Mouse (Mus musculus): ENCODE results near the gene Rnd2.
A peak's percentile ranks its signal among the peaks of the same experiment; 100 is the strongest.
"Not testable (repeated sequence)": the region's sequence is repeated elsewhere in the genome, so short reads cannot be mapped to it uniquely, and the experiment has no call there.

Gene Rnd2

GRCm38 (mm10) chr11:101464211-101465100 is at the start of gene Rnd2:
Gene Rnd2 (plus strand): TSS chr11:101464999.
- peak; percentile 62 for DNase-seq (ENCODE audit: low read depth, low spot score)

- DNase-seq (ENCODE audit: low read depth, low spot score), result peak; percentile 90
These were observed 49.5 kb upstream of the Rnd2 start for GRCm38 (mm10) chr11:101415306-101415705.

GRCm38 (mm10) chr11:101416433-101417100 is 48.2 kb upstream of the Rnd2 start:
- DNase-seq (ENCODE audit: low read depth, low spot score), result peak; percentile 84

DNA sequence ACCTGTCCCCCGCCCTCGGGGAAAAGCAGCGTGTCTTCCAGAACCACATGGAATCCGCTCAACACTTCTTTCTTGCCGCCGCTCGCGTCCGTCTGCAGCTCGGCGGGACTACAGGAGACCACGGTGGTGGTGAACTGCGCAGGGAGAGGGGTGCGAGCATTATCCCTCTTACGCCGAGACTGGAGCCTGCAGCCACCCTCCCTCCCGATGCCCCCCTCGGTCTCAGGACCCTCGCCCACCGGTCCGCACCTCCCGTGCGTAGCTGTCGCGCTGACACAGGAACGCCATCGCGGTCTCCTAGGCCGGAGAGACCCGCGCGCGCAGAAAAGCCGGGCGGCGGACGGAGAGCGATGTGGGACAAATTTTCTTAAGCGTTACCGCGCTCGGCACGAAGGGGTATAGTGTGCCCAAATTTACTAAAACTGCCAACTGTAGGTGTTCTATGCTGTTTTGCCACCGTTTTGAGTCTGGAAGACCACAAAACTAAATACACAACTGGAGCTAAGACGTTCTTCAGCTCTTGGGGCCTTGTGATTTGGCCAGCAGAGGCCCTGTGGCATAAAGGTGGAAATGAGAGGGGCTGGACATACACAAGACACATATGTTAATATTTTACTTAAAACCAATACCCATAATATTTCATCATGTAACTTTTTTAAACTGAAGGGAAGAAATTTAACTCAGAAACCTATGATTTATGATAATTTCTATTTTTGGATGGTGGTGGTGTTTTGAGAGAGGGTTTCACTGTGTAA is 47.5 kb upstream of the Rnd2 start, which contains the start of gene Aarsd1:
Aarsd1 (minus strand) TSS at position 515 of the 755 bp plus-strand sequence.
- DNase-seq (ENCODE audit: low read depth, low spot score), result peak; percentile 77

DNA sequence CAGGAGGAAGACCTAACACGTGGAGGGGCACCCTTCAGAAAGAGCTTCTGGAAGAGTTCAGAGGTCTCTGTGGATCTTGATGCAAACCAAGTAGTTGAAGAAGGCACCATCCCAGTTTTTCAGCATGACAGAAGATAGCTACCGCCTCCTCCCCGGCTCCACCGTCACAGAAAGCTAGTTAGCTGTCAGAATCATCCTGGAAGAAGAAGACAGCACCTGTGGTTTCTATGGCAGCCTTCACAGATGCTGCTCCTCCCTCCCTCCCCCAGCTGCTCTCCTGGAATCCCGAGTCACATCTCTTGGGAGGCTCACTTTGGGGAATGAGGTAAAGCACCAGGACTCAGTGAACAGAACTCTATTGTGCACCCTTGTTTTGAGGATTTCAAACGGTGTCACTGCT is 45.8 kb upstream of the Rnd2 start:
- no peak for DNase-seq (ENCODE audit: low read depth, low spot score)

DNA sequence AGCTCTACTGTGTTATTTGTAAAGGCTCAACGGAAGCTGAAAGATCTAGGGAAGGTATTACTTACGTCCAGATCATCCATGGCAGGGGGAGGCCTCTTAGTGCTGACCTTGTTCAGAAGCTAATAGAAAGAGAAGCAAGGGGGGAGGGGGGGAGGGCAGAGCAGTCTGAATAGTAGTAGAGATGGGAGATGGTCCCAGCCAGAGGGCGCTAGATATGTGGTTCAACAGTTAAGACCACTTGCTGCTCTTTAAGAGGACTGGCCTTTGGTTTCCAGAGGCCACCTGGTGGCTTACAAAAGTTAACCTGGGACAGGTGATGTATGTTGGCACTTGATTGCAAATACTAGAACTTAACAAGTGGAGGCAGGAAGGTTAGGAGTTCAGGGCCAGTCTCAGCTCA is 45.2 kb upstream of the Rnd2 start:
- no peak for DNase-seq (ENCODE audit: low read depth, low spot score)

DNA sequence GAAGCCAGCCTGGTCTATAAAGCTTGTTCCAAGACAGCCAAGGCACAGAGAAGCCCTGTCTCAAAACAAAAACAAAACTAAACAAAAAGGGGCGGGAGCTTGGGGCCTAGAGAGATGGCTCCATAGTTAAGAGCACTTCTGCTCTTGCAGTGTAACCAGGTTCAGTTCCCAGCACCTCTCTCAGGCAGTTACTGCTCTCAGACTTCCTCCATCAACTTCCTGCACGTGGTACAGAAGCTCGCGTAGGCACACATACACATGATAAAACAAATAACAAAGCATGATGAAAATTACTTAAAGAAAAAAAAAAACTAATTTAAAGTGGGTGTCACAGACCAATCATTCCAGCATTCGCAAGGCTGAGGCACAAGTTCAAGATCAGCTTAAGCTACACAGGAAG is 44.7 kb upstream of the Rnd2 start:
- DNase-seq (ENCODE audit: low read depth, low spot score), result no peak

- no peak for DNase-seq (ENCODE audit: low read depth, low spot score)
These were observed 40.5 kb upstream of the Rnd2 start, which contains the start of gene Gm27029 for GRCm38 (mm10) chr11:101424105-101424851. Gene Gm27029 (minus strand): TSS chr11:101424796.

- peak; percentile 98 for DNase-seq (ENCODE audit: low read depth, low spot score)
These were observed 39.6 kb upstream of the Rnd2 start, which contains the start of the genes Rundc1 and Ptges3l for GRCm38 (mm10) chr11:101424925-101425813. Gene Rundc1 (plus strand): TSS chr11:101425085. Gene Ptges3l (minus strand): TSS chr11:101425333.

DNA sequence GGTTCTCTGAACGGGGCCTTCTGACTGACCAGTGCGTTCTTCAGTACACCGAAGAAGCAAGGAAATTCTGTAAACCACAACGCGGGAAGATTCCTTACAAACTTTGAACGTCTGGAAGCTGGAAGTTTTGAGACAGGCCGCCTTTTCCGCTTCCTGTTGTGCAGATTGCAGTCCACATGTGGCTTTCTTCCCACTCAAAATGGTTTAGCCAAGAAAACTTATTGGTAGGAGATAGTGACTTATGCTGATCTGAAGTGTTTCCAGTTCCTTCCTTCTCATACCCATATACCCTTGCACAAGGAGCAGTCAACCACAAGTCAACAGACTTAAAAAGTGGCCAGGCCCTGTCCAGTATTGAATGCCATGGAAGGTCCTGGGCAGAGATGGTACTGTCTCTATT is 38.6 kb upstream of the Rnd2 start:
- no peak for DNase-seq (ENCODE audit: low read depth, low spot score)

DNA sequence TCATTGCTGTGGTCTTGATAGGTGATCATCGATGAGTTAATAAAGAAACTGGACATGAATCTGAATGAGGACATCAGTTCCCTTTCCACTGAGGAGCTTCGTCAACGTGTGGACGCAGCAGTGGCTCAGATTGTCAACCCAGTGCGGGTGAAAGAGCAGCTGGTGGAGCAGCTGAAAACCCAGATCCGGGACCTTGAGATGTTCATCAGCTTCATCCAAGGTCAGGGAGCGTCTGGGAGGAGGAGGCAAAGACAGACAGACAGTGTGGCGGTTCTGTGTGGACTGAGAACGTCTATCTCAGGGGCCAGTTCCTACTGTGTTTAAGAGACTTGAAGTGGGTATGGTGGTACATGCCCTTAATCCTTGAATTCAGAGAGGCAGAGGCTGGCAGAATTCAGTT is 33.5 kb upstream of the Rnd2 start:
- no peak for DNase-seq (ENCODE audit: low read depth, low spot score)

DNA sequence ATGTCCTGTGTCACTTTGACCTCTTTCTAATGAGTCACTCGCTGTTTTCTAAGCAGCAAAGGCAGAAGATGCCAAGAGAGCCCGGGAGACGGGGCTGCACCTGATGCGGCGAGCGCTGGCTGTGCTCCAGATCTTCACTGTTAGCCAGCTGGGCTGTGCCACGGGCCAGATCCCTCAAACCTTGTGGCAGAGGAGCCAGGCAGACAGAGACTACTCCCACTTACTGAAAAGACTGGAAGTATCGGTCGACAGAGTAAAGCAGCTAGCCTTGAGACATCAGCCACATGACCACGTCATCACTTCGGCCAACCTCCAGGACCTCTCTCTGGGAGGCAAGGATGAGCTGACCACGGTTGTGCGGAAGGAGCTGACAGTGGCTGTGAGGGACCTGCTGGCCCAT is 31.4 kb upstream of the Rnd2 start:
- DNase-seq (ENCODE audit: low read depth, low spot score), result no peak

DNA sequence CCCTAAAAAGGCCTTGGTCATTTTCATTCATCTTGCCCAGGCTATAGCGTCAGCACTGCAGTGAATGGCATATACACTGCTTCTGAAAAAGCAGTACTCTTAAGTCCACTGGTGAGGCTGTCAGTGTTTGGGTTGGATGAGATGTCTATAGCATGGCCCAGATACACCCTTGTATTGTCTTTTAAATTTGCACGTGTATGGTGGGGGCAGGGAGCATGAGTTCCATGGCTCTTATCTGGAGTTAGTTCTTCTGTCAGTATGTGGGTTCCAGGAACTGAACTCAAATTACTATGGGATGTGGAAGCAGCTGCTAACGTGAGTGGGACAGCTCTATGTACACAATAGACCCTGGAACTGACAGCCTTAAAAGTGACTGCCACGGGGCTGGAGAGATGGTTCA is 29.0 kb upstream of the Rnd2 start:
- DNase-seq (ENCODE audit: low read depth, low spot score), result no peak

DNA sequence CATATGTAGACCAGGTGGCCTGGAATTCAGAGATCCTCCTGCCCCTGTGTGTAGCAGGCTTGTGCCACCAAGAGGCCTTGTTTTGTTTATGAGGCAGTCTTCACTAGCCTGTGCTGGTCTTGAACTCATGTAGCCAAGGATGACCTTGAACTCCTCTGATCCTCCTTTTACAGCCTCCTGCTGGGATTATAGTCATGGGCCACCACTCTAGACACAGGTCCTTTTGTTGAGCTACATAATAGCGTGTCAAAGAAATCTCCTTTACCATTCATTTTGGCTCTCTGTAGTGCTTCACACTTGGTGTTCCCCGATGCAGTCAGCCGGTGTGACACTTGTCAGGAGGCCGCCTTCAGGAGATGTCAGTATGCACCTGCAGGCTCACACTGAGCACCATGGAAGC is 27.9 kb upstream of the Rnd2 start:
- no peak for DNase-seq (ENCODE audit: low read depth, low spot score)

GRCm38 (mm10) chr11:101438006-101438405 is 26.8 kb upstream of the Rnd2 start:
- DNase-seq (ENCODE audit: low read depth, low spot score), result not testable (repeated sequence)

- not testable (repeated sequence) for DNase-seq (ENCODE audit: low read depth, low spot score)
These were observed 23.2 kb upstream of the Rnd2 start for GRCm38 (mm10) chr11:101441450-101442126.

- peak; percentile 100 for DNase-seq (ENCODE audit: low read depth, low spot score)
These were observed 22.6 kb upstream of the Rnd2 start, which contains the start of gene Rpl27 for GRCm38 (mm10) chr11:101442127-101442693. Gene Rpl27 (plus strand): TSS chr11:101442298.

DNA sequence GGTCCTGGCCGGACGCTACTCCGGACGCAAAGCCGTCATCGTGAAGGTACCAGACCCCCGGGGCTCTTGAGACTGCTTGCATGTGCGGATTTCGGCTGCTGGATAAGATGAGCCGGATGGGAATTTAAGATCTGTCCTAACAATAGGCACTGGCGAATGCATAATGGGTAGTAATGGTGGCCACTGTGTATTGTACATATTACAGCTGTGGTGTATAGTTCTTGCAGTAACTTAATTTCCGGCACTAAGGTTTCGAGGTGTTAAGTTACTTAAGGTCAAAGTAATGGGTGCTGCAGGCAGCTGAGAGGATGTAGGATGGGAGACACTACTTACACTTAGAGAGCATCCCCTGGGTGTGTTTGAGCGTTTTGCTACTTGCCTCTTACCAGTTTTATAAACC is 22.0 kb upstream of the Rnd2 start:
- DNase-seq (ENCODE audit: low read depth, low spot score), result peak; percentile 42

GRCm38 (mm10) chr11:101446319-101446718 is 18.5 kb upstream of the Rnd2 start:
- DNase-seq (ENCODE audit: low read depth, low spot score), result peak; percentile 50
